Mouse (Mus musculus) liver, postnatal 0 days (tissue): ENCODE results near the gene Tsacc.
"Not testable (repeated sequence)": the region's sequence is repeated elsewhere in the genome, so short reads cannot be mapped to it uniquely, and the experiment has no call there.

ENCODE experiments used
- CTCF ChIP-seq: sonication (generic); IDR thresholded peaks from 2 replicates; pipeline ENCODE4 v1.5.1; 2016; ENCODE audit warnings: antibody characterized with exemption, low read depth
- EP300 ChIP-seq: IDR thresholded peaks from 2 replicates; pipeline ENCODE4 v1.6.1; 2016; ENCODE audit warnings: antibody characterized with exemption, low read depth, mild to moderate bottlenecking

DNA sequence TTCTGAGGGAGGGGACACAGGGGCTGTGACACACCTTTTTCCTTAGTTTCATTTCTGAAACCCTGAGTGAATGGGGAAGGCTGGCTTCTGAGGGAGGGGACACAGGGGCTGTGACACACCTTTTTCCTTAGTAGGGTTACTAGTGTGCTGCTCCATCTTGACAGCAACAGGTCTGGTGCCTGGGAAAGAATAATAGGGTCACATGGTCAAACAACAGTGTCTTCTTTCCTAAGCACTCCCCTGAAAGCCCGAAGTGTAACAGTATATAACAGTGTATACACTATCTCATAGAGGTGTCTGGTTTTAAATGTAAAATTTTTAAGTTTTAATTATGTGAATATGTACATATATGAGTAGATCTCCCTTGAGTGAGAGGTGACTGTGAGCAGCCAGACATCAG lies 1.5 kb downstream of the Tsacc start:
- TF ChIP-seq CTCF, EP300: not testable (repeated sequence)
